Mouse (Mus musculus): ENCODE measurements at regions not wholly inside any gene's neighbourhood (a gene's known extent, or its start where the extent isn't known, plus 50 kb on each side); places are given as distances from the start of the nearest gene placed in this dataset.

- TF ChIP-seq CTCF (IDR thresholded peaks at IDR 0.05; ENCODE audit: extremely low read depth, insufficient read length, insufficient replicate concordance, low read depth, low read length): no peak
- TF ChIP-seq POLR2A (IDR thresholded peaks at IDR 0.05; ENCODE audit: low read depth, low read length): no peak
These were observed 116.5 kb upstream of the Ncam1 start for GRCm38 (mm10) chr9:49915046-49915719.

All from small intestine, adult 2 months (tissue).